Mouse (Mus musculus): ENCODE measurements around the gene Hcrtr1. TPM values are rescaled to one million over a fixed set of nuclear protein-coding genes. Genes with fewer than 3 reads are reported as not detected.

The Hcrtr1 gene
- polyA plus RNA-seq, 1 experiment: 0.82 TPM

- Histone ChIP-seq H3K4me1 (ENCODE audit: control insufficient read depth, insufficient read depth, low read length) (no peaks in the 10 kb centered on the region), H3K9ac (ENCODE audit: low read depth, poor library complexity, severe bottlenecking) (no peak overlapping the region), H3K36me3 (ENCODE audit: control insufficient read depth, insufficient read depth, low read length, poor library complexity, severe bottlenecking) (no peaks in the 10 kb centered on the region), H3K27ac (ENCODE audit: insufficient read depth, low read length) (no peak overlapping the region), H3K4me3 (ENCODE audit: low read depth, low read length) (no peak overlapping the region), H3K27me3 (ENCODE audit: control insufficient read depth, insufficient read depth, low read length, poor library complexity, severe bottlenecking) (no peaks in the 10 kb centered on the region), H3K9me3 (replicated peaks; ENCODE audit: control insufficient read depth, insufficient read depth, low read length, poor library complexity, severe bottlenecking) (no peaks in the 10 kb centered on the region)
- TF ChIP-seq POLR2A (IDR thresholded peaks at IDR 0.05; ENCODE audit: insufficient read depth, low read length): no peak
Measured at GRCm38 (mm10) chr4:130181886-130182285, 42.7 kb upstream of the Hcrtr1 start.

- no peak overlapping the region for H3K4me3 ChIP-seq (ENCODE audit: low read depth, low read length)
- TF ChIP-seq EP300 (IDR thresholded peaks at IDR 0.05; ENCODE audit: insufficient read depth, low read depth, low read length) (no peak), CTCF (IDR thresholded peaks at IDR 0.05; ENCODE audit: low read depth, low read length) (no peak), POLR2A (IDR thresholded peaks at IDR 0.05; ENCODE audit: insufficient read depth, low read length) (no peak)
- H3K36me3 ChIP-seq (ENCODE audit: control insufficient read depth, insufficient read depth, low read length, poor library complexity, severe bottlenecking): no peaks in the 10 kb centered on the region
Measured at GRCm38 (mm10) chr4:130180909-130181602, 41.9 kb upstream of the Hcrtr1 start.

GRCm38 (mm10) chr4:130179876-130180275, 40.7 kb upstream of the Hcrtr1 start:
- Histone ChIP-seq H3K4me3 (ENCODE audit: low read depth, low read length) (no peak overlapping the region), H3K27me3 (ENCODE audit: control insufficient read depth, insufficient read depth, low read length, poor library complexity, severe bottlenecking) (no peaks in the 10 kb centered on the region), H3K27ac (ENCODE audit: insufficient read depth, low read length) (no peak overlapping the region), H3K9ac (ENCODE audit: low read depth, poor library complexity, severe bottlenecking) (no peak overlapping the region), H3K9me3 (replicated peaks; ENCODE audit: control insufficient read depth, insufficient read depth, low read length, poor library complexity, severe bottlenecking) (no peaks in the 10 kb centered on the region), H3K4me1 (ENCODE audit: control insufficient read depth, insufficient read depth, low read length) (peaks cover 5% of the 10 kb centered on the region), H3K36me3 (ENCODE audit: control insufficient read depth, insufficient read depth, low read length, poor library complexity, severe bottlenecking) (no peaks in the 10 kb centered on the region)
- TF ChIP-seq CTCF (IDR thresholded peaks at IDR 0.05; ENCODE audit: low read depth, low read length) (no peak), EP300 (IDR thresholded peaks at IDR 0.05; ENCODE audit: insufficient read depth, low read depth, low read length) (no peak), POLR2A (IDR thresholded peaks at IDR 0.05; ENCODE audit: insufficient read depth, low read length) (no peak)

More at GRCm38 (mm10) chr4:130180909-130181602, 41.9 kb upstream of the Hcrtr1 start:
- Histone ChIP-seq H3K27me3 (ENCODE audit: control insufficient read depth, insufficient read depth, low read length, poor library complexity, severe bottlenecking) (no peaks in the 10 kb centered on the region), H3K4me1 (ENCODE audit: control insufficient read depth, insufficient read depth, low read length) (peaks cover under 1% of the 10 kb centered on the region), H3K9me3 (replicated peaks; ENCODE audit: control insufficient read depth, insufficient read depth, low read length, poor library complexity, severe bottlenecking) (no peaks in the 10 kb centered on the region), H3K27ac (ENCODE audit: insufficient read depth, low read length) (no peak overlapping the region), H3K9ac (ENCODE audit: low read depth, poor library complexity, severe bottlenecking) (no peak overlapping the region)

- H3K4me3 ChIP-seq (ENCODE audit: low read depth, low read length): no peak overlapping the region
- no peak for TF ChIP-seq POLR2A (IDR thresholded peaks at IDR 0.05; ENCODE audit: insufficient read depth, low read length)
- TF ChIP-seq CTCF (IDR thresholded peaks at IDR 0.05; ENCODE audit: low read depth, low read length): no peak
- TF ChIP-seq EP300 (IDR thresholded peaks at IDR 0.05; ENCODE audit: insufficient read depth, low read depth, low read length): no peak
- H3K36me3 ChIP-seq (ENCODE audit: control insufficient read depth, insufficient read depth, low read length, poor library complexity, severe bottlenecking): no peaks in the 10 kb centered on the region
- H3K4me1 ChIP-seq (ENCODE audit: control insufficient read depth, insufficient read depth, low read length): peaks cover 7% of the 10 kb centered on the region
- H3K27ac ChIP-seq (ENCODE audit: insufficient read depth, low read length): no peak overlapping the region
- no peak overlapping the region for H3K9ac ChIP-seq (ENCODE audit: low read depth, poor library complexity, severe bottlenecking)
- no peaks in the 10 kb centered on the region for H3K27me3 ChIP-seq (ENCODE audit: control insufficient read depth, insufficient read depth, low read length, poor library complexity, severe bottlenecking)
- no peaks in the 10 kb centered on the region for H3K9me3 ChIP-seq (replicated peaks; ENCODE audit: control insufficient read depth, insufficient read depth, low read length, poor library complexity, severe bottlenecking)
Measured at GRCm38 (mm10) chr4:130177536-130177935, 38.4 kb upstream of the Hcrtr1 start.

- H3K4me3 ChIP-seq (ENCODE audit: low read depth, low read length): no peak overlapping the region
- H3K4me1 ChIP-seq (ENCODE audit: control insufficient read depth, insufficient read depth, low read length): peaks cover 7% of the 10 kb centered on the region
- no peak overlapping the region for H3K9ac ChIP-seq (ENCODE audit: low read depth, poor library complexity, severe bottlenecking)
- H3K36me3 ChIP-seq (ENCODE audit: control insufficient read depth, insufficient read depth, low read length, poor library complexity, severe bottlenecking): no peaks in the 10 kb centered on the region
- no peaks in the 10 kb centered on the region for H3K9me3 ChIP-seq (replicated peaks; ENCODE audit: control insufficient read depth, insufficient read depth, low read length, poor library complexity, severe bottlenecking)
- H3K27me3 ChIP-seq (ENCODE audit: control insufficient read depth, insufficient read depth, low read length, poor library complexity, severe bottlenecking): no peaks in the 10 kb centered on the region
- H3K27ac ChIP-seq (ENCODE audit: insufficient read depth, low read length): no peak overlapping the region
- TF ChIP-seq POLR2A (IDR thresholded peaks at IDR 0.05; ENCODE audit: insufficient read depth, low read length): no peak
- TF ChIP-seq EP300 (IDR thresholded peaks at IDR 0.05; ENCODE audit: insufficient read depth, low read depth, low read length): no peak
- no peak for TF ChIP-seq CTCF (IDR thresholded peaks at IDR 0.05; ENCODE audit: low read depth, low read length)
Measured at GRCm38 (mm10) chr4:130177087-130177486, 37.9 kb upstream of the Hcrtr1 start.

- H3K36me3 ChIP-seq (ENCODE audit: control insufficient read depth, insufficient read depth, low read length, poor library complexity, severe bottlenecking): no peaks in the 10 kb centered on the region
- no peak overlapping the region for H3K9ac ChIP-seq (ENCODE audit: low read depth, poor library complexity, severe bottlenecking)
- no peak overlapping the region for H3K27ac ChIP-seq (ENCODE audit: insufficient read depth, low read length)
- no peak overlapping the region for H3K4me3 ChIP-seq (ENCODE audit: low read depth, low read length)
- no peaks in the 10 kb centered on the region for H3K27me3 ChIP-seq (ENCODE audit: control insufficient read depth, insufficient read depth, low read length, poor library complexity, severe bottlenecking)
- H3K4me1 ChIP-seq (ENCODE audit: control insufficient read depth, insufficient read depth, low read length): peaks cover 11% of the 10 kb centered on the region
- H3K9me3 ChIP-seq (replicated peaks; ENCODE audit: control insufficient read depth, insufficient read depth, low read length, poor library complexity, severe bottlenecking): no peaks in the 10 kb centered on the region
- TF ChIP-seq CTCF (IDR thresholded peaks at IDR 0.05; ENCODE audit: low read depth, low read length) (no peak), EP300 (IDR thresholded peaks at IDR 0.05; ENCODE audit: insufficient read depth, low read depth, low read length) (no peak), POLR2A (IDR thresholded peaks at IDR 0.05; ENCODE audit: insufficient read depth, low read length) (no peak)
Measured at GRCm38 (mm10) chr4:130176156-130176720, 37.1 kb upstream of the Hcrtr1 start.

Data from ES-Bruce4 (cell line).